Mouse (Mus musculus) kidney, postnatal 4 days (tissue): Measurements from ENCODE around the gene Zdhhc1.

Source experiments
- DNase-seq, 2 experiments: peaks; one replicate each; pipeline ENCODE4 v3.0.0; 2021; ENCODE audit warnings: mixed read lengths in 2 of 2

Zdhhc1 gene

DNA sequence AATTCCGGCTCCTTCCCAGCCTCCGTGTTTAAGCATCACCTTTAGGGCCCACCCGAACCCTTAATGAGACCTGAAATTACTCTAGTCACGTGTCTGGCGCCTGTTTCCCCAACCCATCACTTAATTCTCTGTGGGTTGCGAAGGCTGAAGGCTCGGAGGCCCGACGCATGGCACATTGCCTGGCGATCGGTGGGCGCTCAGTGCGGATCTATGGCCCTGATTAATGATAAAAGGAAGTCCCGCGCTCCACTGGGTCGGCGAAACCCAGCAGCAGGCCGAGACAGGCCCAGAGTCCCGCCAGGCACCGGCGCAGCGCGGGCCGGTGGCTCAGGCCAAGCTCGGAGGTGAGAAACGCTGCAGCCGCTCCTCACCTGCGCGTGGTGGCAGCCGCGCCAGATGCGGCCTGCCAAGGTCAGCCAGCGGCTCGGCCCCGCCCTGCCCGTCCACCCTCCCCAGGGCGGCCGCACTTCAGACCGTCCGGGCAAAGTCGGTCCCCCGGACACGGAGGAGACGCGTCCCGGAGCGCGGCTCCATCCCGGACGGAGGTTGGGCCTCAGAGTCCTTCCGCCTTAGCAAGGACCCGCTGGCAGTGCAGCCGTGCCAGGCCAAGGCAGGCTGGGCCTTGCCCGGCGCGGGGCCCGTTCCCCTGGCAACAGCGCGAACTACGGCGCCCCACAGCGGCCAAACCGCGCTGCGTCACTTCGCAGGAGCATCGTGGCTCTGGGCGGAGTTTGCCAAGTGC lies at the start of gene Zdhhc1:
Gene Zdhhc1 (minus strand): TSS at position 464 of the 742 bp plus-strand sequence.
- DNase-seq = peak; percentile 93 to 95

DNA sequence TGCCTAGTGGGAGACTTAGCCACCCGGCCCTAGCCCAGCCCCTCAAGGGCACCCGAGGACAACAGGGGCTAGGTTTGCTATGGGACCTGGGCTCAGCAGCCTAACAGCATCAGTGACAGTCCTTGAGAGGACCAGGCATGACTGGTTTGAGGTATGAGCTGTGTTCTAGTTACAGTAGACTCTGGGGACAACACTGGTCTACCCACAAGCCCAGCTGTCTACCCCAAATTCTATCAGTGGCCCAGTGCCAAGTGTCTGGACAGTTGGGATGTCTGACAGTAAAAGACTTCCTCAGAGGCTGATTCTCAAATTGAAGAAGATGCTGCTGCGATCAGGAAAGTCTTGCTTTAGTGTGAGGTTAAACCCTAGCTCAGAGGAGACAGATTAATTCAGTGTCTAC lies 48.5 kb upstream of the Zdhhc1 start:
- peak in 1 of 2 experiments; percentile 24 for DNase-seq

DNA sequence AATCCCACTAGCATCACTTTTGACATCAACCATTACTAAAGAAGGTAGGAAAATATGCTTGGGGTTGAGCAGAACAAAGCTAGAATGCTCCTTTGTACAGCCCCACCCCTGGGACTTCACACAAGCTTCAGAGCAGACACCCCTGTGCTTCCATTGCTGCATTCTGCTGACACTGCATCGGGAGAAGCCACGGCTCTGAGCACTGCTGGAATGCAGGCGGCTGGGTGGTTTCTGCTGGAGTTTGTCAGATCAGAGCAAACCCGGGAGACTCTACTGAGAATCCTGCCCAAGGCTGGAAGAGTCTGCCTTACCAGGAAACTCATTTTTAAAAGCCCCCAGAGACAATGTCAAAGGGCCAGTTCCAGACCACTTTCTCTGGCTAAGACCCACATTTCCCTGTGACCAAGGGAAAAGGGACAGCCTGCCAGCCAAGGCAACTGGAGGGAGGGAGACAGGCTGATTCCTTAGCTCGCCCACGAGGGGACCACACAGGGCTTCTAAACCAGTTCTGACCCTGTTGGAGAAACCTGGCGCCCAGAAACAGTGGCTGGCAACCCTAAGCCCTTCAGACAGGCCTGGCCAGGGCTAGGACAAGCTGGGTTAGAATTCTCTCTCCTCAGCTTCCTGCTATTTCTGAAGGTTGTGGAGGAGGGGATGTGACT lies 48.0 kb upstream of the Zdhhc1 start:
- peak; percentile 65 to 77 for DNase-seq

DNA sequence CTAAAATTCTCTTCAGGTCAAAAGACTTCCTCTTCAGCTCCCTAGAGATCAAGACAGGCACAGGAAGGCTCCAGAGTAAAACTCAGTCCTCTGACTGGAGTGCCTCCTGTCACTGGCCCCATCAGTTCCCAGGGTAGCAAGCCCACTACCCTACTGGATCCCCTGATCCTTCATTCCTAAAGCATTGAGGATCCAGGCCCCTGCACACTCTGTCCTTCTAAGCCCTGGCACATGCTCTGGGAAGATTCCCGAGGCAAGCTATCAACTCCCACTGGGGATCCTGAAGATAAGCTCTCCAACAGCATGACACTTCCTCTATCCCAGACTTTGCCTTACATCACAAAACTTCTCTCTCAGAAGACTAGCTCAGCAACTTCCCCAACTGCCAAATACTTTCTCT lies 47.0 kb upstream of the Zdhhc1 start:
- DNase-seq = no peak

DNA sequence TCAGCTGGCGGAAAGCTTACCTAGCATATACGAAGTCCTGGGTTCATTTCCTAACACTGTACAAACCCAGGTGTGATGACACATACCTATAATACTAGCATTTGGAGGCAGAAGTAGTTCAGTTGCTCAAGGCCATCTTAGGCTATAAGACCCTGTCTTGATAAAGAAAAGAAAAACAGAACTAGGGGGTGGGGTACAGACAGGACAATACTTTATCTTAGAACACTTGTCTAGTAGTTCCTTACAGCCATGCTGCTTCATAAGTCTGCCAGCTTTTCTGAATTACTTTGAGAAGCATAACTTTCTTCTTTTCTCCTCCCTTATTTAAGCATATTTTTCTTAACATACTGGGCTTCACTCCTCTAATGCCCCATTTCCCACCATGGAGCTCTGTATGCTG lies 46.1 kb upstream of the Zdhhc1 start:
- DNase-seq = no peak

DNA sequence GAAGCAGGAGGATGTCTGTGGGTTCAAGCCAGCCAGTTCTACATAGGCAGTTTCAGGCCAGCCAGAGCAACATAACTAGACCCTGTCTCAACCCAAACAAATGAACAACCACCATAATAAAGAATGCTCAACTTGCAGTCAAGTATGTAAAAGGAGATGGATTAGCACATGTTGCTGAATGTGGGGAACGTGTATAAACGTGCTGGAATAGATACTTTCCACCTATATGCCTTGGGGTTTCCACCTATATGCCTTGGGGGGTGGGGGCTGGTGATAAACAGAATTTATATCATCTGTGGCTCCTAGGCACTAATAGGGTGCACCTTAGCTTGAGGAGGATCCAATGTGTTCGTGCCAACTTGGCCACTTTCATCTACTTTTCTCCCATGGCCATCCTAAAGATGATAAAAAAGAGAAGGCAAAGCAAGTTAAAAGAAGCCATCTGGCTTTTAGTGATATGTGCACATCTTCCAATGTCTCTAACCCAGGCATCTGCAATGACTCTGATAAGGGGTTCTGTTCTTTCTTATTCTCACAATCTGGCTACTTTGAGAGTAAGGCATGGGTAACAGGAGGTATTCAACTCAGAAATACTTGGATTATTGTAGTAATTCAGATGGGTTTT lies 45.4 kb upstream of the Zdhhc1 start:
- DNase-seq = no peak

DNA sequence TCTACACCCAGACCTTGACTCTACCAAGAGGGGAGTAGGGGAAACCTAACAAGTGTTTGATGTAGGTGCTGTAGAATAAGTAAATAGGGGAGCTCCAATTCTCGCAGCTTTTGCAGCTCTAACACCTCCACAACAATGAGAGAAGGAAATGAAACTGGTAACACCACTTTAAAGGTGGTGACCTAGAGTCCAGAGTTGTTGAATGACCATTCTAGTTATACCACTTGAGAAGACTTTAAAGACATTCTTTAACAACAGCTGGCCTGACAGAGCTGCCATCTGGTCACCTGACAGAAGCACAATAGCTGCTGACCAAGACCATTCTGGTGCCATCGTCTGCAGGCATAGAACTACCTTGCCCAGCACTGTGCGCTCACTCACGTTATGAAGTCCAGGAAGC lies 42.2 kb upstream of the Zdhhc1 start:
- DNase-seq = no peak

DNA sequence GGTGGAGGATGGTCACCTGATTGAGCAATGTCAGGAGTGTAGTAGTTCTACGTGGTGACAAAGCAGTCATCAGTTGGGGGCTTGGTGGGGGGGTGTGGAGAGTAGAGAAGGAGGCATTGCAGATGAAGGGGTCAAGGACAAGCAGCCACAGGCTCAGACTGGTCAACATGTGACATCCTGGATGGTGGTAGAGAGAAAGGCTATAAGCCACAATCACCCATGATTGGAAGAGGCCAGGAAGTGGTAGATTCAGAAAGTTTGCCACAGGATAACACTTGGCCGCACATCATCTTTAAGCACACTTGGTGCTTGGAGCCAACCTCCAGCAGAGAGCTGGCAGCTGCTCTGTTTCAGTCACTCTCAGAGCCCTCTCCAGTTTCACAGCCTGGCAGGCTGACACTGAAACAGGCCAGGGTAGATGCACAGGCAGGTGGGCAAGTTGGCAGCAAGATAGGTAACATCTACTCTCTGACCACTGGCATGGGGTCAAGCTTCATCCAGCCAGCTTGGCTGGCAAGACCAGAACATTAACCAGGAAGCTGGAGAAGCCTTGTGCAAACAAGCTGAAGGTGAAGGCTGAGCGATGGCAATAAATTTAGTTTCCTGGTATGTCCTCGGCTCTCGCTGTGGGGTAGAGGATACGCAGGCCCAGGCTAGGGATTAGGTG lies 40.4 kb upstream of the Zdhhc1 start:
- DNase-seq = no peak

DNA sequence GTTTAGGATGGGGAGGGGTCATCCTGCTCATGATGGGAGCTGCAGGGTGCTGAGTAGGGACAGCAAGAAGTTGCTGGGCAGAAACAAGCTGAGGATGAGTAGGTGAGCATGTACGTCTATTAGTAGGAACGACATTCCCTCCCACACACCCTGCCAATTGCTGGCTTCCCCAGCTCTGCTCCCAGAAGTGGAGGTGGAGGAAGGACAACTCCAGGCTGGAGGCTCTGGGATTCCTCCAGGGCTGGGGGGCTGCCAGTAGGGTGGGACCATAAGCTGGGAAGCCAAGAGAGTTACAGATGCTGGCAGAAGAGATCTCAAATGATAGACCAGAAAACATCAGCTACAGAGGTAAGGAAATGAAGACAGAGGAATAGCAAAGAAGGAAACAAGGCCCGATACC lies 39.8 kb upstream of the Zdhhc1 start:
- no peak for DNase-seq

DNA sequence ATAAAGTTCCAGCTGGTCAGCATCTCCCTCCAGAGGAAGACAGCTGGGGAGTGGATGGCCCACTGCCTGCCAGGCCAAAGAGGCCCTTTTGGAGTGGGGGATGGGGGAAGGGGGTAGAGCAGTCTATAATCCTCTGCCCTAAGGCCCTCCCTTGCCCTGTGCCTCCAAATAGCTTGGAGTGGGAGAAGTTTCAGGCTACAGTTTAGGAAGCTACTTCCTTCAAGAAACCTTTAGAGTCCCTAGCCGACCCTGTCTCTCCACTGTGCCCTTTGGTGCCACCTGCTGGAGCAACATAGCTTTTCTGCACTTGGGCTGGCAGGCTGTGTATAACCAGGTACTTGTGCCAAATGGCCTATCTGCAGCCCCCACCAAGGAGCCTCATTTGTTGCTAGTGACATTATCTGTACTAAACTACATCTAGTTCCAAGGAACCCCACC lies 37.2 kb upstream of the Zdhhc1 start:
- DNase-seq = peak; percentile 91

DNA sequence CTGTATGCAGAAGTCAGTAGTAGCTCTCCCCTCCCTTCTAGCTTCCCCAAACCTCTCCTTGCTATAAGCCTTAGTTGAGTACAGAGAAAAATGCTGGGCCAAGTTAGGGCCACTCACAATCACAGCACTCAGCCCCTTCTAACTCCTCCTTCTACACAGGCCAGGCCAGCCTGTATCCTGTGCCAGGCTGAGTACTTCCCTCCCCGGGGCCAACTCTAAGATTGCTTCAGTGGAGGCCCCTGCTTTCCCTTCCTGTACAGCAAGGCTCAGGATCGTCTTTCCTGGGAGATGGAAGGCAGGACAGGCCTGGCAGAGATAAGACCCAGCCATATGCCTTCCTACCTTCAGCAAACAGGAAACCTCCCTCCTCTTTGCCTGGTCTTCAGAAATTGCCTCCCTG lies 36.7 kb upstream of the Zdhhc1 start:
- DNase-seq = peak in 1 of 2 experiments; percentile 23

DNA sequence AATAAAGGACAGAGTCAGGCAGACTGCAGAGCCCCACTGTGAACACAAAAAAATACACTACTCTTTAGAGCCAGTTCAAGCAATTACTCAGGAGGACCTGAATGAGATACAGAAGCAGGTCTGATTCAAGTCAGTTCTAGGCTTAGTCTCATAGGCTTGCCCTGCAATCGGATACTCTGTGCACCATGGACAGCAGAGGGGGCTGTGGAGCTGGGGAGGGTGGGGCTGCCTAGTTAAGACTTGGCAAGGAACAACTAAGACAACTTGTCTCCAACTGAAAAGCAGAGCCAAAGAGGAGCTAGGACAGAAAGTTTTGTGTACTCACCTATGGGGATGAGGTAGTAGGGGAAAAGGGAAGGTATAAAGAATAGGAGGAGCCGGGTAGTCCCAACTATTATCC lies 35.1 kb upstream of the Zdhhc1 start:
- DNase-seq = peak; percentile 80 to 82

DNA sequence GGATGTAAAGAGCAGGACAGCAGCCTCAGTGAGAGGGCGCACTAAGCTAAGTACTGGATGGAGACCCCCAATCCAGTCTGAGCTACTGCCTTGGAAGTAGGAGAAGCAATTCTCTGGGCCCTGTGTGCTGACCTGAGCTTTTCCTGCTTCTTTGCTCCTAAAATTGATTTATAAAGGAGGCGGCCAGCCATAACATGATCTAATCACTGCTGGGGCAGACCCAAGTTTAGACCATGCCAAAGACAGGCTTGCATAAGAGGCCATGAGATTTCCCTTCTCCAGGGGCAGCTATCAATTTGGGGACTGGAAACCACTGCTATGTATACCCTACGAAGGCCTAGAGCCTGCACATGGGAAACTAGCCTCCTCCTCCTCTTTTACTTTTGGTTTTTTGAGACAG lies 32.6 kb upstream of the Zdhhc1 start:
- peak in 1 of 2 experiments; percentile 25 for DNase-seq

DNA sequence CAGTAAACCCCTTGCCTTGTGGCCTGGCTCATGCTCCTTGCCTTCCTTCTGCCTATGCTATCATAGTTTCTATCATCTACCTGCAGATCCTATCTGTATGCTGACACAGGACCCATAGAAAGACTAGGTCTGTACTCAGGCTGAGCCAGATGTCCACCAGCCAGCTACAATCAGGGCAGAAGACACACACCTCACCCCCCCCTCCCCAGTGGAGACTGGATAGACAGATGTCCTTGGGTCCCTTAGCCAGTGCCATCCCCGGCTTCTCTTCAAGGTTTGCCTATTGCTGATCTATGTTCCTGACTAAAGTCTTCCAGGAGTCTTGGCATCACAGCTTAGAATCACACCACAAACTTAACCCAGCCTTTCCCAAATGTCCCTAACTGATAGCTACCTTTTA lies 31.5 kb upstream of the Zdhhc1 start:
- no peak for DNase-seq

DNA sequence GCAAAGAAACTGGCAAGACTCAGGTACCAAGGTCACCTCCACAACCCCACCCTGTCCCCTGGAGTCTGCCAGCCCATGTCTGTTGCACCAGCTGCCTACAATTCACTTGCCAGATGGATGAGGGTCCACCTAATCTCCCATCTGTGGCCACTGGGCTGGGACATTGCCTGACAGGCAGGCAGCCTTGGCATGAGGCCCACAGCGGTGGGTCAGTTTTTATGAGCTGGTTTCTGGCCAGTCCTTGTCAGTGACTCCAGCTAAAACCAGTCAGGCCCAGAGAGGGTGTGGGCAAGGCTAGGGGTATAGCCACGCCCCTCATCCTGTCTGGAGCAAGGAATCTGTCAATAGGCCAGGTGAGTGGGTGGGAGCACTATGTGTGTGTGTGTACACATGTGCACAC lies 30.4 kb upstream of the Zdhhc1 start:
- peak; percentile 71 to 81 for DNase-seq

DNA sequence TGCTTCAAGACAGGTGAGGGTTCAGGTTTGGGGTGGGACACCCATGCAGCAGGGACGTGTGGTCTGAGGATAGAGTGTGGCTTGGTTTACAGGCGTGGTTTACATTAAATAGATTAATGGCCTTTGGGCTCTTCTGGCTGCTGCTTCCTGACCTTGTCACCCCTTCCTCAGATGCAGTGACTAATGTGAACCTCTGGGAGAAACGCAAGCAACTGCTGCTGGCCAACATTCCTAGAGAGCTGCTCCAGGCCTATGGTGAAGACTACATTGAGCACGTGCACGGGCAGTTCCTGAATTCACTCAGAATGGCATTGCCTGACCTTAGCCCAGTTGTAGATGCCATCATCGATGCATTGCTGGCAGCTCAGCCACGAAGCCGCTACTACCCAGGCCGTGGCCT lies 26.2 kb upstream of the Zdhhc1 start:
- DNase-seq = peak in 1 of 2 experiments; percentile 22

DNA sequence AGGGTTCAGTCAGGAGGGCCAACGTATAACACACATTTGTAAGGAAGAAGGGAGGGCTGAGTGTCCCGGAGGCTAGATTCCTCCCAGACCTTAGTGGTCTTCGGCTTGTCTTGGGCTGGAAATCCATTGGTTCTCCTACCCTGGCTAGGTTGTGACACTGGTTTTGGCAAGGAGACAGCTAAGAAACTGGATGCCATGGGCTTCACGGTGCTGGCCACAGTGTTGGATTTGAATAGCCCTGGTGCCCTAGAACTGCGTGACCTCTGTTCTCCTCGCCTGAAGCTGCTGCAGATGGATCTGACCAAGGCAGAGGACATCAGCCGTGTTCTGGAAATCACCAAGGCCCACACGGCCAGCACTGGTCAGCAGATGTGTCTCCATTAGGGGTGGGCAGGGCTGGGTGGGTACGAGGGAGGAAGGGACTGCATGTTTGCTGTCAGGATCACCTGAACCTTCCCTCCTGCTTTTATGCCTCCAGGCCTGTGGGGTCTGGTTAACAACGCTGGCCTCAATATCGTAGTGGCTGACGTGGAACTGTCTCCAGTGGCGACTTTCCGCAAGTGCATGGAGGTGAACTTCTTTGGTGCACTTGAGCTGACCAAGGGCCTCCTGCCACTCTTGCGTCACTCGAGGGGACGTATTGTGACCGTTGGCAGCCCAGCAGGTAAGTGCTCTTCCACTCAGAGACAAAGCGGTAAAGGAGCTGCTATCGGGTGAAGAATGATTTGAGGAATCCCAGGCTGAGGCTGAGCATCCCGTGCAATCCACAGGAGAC lies 25.5 kb upstream of the Zdhhc1 start:
- DNase-seq = no peak

DNA sequence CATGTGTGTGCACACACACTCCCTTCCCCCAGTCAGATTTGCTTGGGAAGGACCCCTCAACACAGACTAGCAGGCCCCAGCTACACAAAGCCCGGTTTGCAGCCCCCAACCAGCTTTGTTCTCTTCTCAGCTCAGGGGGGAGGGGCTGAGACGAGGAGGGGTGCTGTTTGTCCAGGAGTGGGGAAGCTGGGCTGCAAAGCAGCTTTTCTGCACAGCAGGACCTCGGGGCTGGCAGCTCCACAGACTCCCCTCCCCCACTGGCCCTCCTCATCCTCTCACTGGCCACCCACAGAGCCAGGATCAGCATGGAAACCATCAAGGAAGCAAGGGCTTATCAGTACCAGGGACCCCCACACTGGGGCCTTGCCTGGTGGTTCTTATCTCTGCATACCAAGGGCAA lies 24.4 kb upstream of the Zdhhc1 start:
- DNase-seq = peak in 1 of 2 experiments; percentile 24

DNA sequence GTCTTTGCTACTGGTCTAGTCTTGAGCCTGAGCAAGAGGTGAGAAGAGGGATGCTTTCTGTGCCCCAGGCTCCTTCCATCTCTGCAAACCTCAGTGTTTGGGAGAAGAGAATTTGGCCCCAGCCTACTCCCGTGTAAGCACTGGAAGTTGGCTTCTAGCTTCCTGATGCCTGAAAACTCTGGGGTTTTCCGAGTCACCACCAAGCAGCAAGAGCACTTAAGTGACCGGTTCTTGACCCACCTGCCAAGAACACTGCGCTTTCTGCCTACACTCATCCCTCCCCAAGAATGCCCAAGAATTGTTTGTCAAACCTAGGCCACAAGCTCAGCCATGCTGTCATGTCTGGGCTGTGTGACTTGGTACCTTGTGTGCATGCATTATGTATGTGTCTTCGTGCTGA lies 23.8 kb upstream of the Zdhhc1 start:
- no peak for DNase-seq

DNA sequence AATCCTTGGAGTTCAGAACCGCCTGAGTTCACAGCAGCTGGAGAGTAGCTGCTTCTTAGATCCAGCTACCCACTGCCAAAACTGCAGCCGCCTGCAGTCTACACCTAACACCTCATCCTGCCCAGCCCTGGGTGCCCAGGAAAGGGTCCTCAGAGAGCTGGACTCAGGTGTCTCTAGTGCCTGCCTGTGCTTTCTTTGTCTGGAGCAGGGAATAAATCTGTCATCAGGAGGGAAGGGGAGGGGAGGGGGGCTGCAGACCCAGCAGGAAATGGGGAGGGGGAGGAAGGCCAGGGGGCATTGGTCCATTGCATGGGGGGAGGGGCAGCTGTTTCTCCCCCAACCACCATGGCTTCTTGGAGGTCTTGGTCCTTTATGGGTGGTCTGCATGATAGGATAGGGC lies 22.9 kb upstream of the Zdhhc1 start:
- no peak for DNase-seq

DNA sequence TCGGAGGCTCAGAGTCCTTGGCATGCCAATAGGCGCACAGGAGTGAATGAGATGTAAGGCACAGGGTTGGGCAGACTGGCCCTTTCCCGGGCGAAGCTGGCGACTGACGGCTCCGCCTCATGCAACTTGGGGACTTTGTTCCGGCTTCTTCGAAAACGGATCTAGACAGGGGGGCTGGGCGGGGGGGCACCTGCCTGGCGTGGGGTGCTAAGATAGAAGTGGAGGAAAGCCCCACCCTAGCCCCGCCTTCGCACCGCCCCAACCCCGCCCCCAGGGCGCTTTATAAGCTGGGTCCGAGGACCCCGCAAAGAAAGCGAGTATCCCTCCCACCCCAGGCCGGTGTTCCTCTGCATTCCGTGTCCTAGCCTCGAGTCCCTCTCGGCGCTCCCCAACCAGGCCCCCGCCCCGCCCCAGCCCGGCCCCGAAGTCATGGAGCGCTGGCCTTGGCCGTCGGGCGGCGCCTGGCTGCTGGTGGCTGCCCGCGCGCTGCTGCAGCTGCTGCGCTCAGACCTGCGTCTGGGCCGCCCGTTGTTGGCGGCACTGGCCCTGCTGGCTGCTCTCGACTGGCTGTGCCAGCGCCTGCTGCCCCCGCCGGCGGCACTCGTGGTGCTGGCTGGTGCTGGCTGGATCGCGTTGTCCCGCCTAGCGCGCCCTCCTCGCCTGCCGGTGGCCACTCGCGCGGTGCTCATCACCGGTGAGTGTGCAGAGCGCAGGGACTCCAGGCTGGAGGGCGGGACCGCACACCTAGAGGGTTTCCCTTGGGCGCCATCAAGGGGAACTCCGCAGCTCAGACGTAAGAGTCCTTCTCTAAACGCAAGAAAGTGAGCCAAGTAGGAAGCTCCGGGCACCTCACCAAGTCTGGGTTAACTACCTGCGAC lies 22.0 kb upstream of the Zdhhc1 start, which contains the start of gene Hsd11b2:
Gene Hsd11b2 (plus strand): TSS at position 320 of the 878 bp plus-strand sequence.
- peak; percentile 70 to 78 for DNase-seq
